8 mouse cellular contexts compared by ENCODE assay signal in genomic region chr7:82121746-82122145, GRCm38 (mm10). TPM values are rescaled to one million over a fixed set of nuclear protein-coding genes. Genes with fewer than 3 reads are reported as not detected.
DNase-seq lines count a peak whose midpoint lies in the region; ATAC-seq and TF ChIP-seq lines count a peak whose summit lies in the region.

No protein-coding gene starts in this region.

- TF ChIP-seq CTCF in CH12.LX (conservative IDR thresholded peaks at IDR 0.05 in 1 of 2, IDR thresholded peaks at IDR 0.05 in 1 of 2; ENCODE audit: low read depth in 2 of 2, low read length in 2 of 2), result peak; percentile 84 to 93
- TF ChIP-seq CTCF in brain, embryonic 14.5 days (IDR thresholded peaks at IDR 0.05; ENCODE audit: borderline replicate concordance, extremely low read depth, insufficient read depth, insufficient read length), result peak; percentile 87
- TF ChIP-seq CTCF in kidney, postnatal 0 days (IDR thresholded peaks at IDR 0.05; ENCODE audit: low read depth), result peak; percentile 94

- peaks cover 15% of the 10 kb centered on the region for H3K27me3 ChIP-seq in CH12.LX (replicated peaks)
- H3K27me3 ChIP-seq in forebrain, embryonic 14.5 days (replicated peaks; ENCODE audit: control insufficient read depth, insufficient read depth, low read length), result no peaks in the 10 kb centered on the region
- no peaks in the 10 kb centered on the region for H3K27me3 ChIP-seq in kidney, postnatal 0 days (ENCODE audit: insufficient read depth, low read length)
- no peaks in the 10 kb centered on the region for H3K27me3 ChIP-seq in liver, embryonic 11.5 days (replicated peaks; ENCODE audit: control insufficient read depth, insufficient read depth, low read length)

- H3K4me1 ChIP-seq in CH12.LX (ENCODE audit: control insufficient read depth in 1 of 2, insufficient read depth in 2 of 2), result no peaks in the 10 kb centered on the region
- H3K4me1 ChIP-seq in forebrain, embryonic 14.5 days (ENCODE audit: control insufficient read depth, insufficient read depth, low read length), result no peaks in the 10 kb centered on the region
- H3K4me1 ChIP-seq in kidney, postnatal 0 days (replicated peaks; ENCODE audit: insufficient read depth, low read length), result no peaks in the 10 kb centered on the region
- no peaks in the 10 kb centered on the region for H3K4me1 ChIP-seq in liver, embryonic 11.5 days (replicated peaks; ENCODE audit: control insufficient read depth, insufficient read depth, low read length)

- DNase-seq in 3T3-L1 (ENCODE audit: low read depth, low spot score) (peak; percentile 81), CH12.LX (ENCODE audit: extremely low read depth) (peak; percentile 66)
- peak; percentile 84 for DNase-seq in brain, embryonic 14.5 days (ENCODE audit: low read depth)
- DNase-seq in forebrain, embryonic 14.5 days (ENCODE audit: low spot score), result peak; percentile 71
- DNase-seq in kidney, postnatal 0 days (ENCODE audit: low spot score), result peak; percentile 80
- peak; percentile 46 for DNase-seq in liver, embryonic 11.5 days (ENCODE audit: low spot score)
- peak; percentile 70 for DNase-seq in retina, postnatal 1 day
- DNase-seq in urinary bladder, postnatal 25 days (ENCODE audit: low spot score), result peak; percentile 67

- no peak overlapping the region for H3K27ac ChIP-seq in CH12.LX (ENCODE audit: insufficient read depth, low read depth)
- H3K27ac ChIP-seq in forebrain, embryonic 14.5 days (ENCODE audit: low read depth, low read length), result no peak overlapping the region
- no peak overlapping the region for H3K27ac ChIP-seq in kidney, postnatal 0 days
- H3K27ac ChIP-seq in liver, embryonic 11.5 days (ENCODE audit: low read depth, low read length), result no peak overlapping the region

- TF ChIP-seq POLR2A in CH12.LX (IDR thresholded peaks at IDR 0.05; ENCODE audit: low read depth, low read length), result no peak
- TF ChIP-seq POLR2A in brain, embryonic 14.5 days (IDR thresholded peaks at IDR 0.05; ENCODE audit: borderline replicate concordance, extremely low read depth, insufficient read depth, insufficient read length, poor library complexity, severe bottlenecking), result no peak

- peak; percentile 84 for TF ChIP-seq RAD21 in CH12.LX (IDR thresholded peaks at IDR 0.05; ENCODE audit: low read depth, low read length)

- H3K9me3 ChIP-seq in CH12.LX (replicated peaks; ENCODE audit: low read length), result no peaks in the 10 kb centered on the region
- no peaks in the 10 kb centered on the region for H3K9me3 ChIP-seq in forebrain, embryonic 14.5 days (replicated peaks; ENCODE audit: control insufficient read depth, low read length)
- no peaks in the 10 kb centered on the region for H3K9me3 ChIP-seq in kidney, postnatal 0 days (replicated peaks; ENCODE audit: low read length)
- H3K9me3 ChIP-seq in liver, embryonic 11.5 days (ENCODE audit: control insufficient read depth, low read length), result no peaks in the 10 kb centered on the region

- dilution Hi-C loops in CH12.LX (cut with MboI; ENCODE audit: extremely low pct_ligation_motif_present, extremely low pct_unique_long_range_greater_than_20kb, low sequenced_read_pairs), result no loop called here

- no peak for ATAC-seq in forebrain, embryonic 14.5 days
- ATAC-seq in kidney, postnatal 0 days (replicated peaks; ENCODE audit: low FRiP score, low read depth), result no peak
- ATAC-seq in liver, embryonic 11.5 days (replicated peaks; ENCODE audit: low FRiP score), result no peak

- TF ChIP-seq EP300 in CH12.LX (IDR thresholded peaks at IDR 0.05; ENCODE audit: low read length), result no peak

- H3K4me3 ChIP-seq in CH12.LX (replicated peaks in 1 of 3; ENCODE audit: low read depth in 2 of 3, low read length in 2 of 3, poor library complexity in 1 of 3), result no peak overlapping the region
- H3K4me3 ChIP-seq in forebrain, embryonic 14.5 days (ENCODE audit: low read depth, low read length), result no peak overlapping the region
- no peak overlapping the region for H3K4me3 ChIP-seq in kidney, postnatal 0 days (replicated peaks; ENCODE audit: low read depth, low read length)
- no peak overlapping the region for H3K4me3 ChIP-seq in liver, embryonic 11.5 days (ENCODE audit: low read depth, low read length)

- H3K4me2 ChIP-seq in CH12.LX (ENCODE audit: insufficient read depth, low read depth, poor library complexity, severe bottlenecking), result no peak overlapping the region
- no peak overlapping the region for H3K4me2 ChIP-seq in forebrain, embryonic 14.5 days (ENCODE audit: low read length)
- H3K4me2 ChIP-seq in kidney, postnatal 0 days (ENCODE audit: low read length), result no peak overlapping the region
- no peak overlapping the region for H3K4me2 ChIP-seq in liver, embryonic 11.5 days

- no peaks in the 10 kb centered on the region for H3K36me3 ChIP-seq in CH12.LX (replicated peaks in 1 of 2; ENCODE audit: control insufficient read depth in 1 of 2, insufficient read depth in 1 of 2, low read length in 1 of 2)
- no peaks in the 10 kb centered on the region for H3K36me3 ChIP-seq in forebrain, embryonic 14.5 days (ENCODE audit: control insufficient read depth, insufficient read depth, low read length)
- no peaks in the 10 kb centered on the region for H3K36me3 ChIP-seq in kidney, postnatal 0 days (ENCODE audit: insufficient read depth, low read length)
- no peaks in the 10 kb centered on the region for H3K36me3 ChIP-seq in liver, embryonic 11.5 days (ENCODE audit: control insufficient read depth, insufficient read depth, low read length)

- 2% methylated on average over 1 of the region's 1 CpGs for WGBS in forebrain, embryonic 14.5 days
- 0% methylated on average over 1 of the region's 1 CpGs for WGBS in kidney, postnatal 0 days
- 5% methylated on average over 1 of the region's 1 CpGs for WGBS in liver, embryonic 11.5 days

- in situ Hi-C loops in CH12.LX (cut with MboI; ENCODE audit: low pct_ligation_motif_present, low pct_unique_long_range_greater_than_20kb, low sequenced_read_pairs), result loop anchor here (5.0 to 25.0 kb wide), 3 partner anchors 146 to 334 kb away; partner anchors contain the start of gene 3110040N11Rik

- no peak overlapping the region for H3K9ac ChIP-seq in CH12.LX (ENCODE audit: insufficient read depth, low read depth)
- H3K9ac ChIP-seq in forebrain, embryonic 14.5 days (ENCODE audit: low read length), result no peak overlapping the region
- no peak overlapping the region for H3K9ac ChIP-seq in kidney, postnatal 0 days (ENCODE audit: low read depth, low read length)
- H3K9ac ChIP-seq in liver, embryonic 11.5 days (ENCODE audit: low read depth, low read length), result no peak overlapping the region

- no peaks in the 10 kb centered on the region for H3K79me2 ChIP-seq in CH12.LX (replicated peaks; ENCODE audit: control insufficient read depth, extremely low read depth, insufficient read depth, poor library complexity, severe bottlenecking)

TF ChIP-seq in CH12.LX, 34 proteins besides CTCF, POLR2A, EP300 and RAD21:
- TF ChIP-seq ELF1 (IDR thresholded peaks at IDR 0.05; ENCODE audit: low read depth, low read length), result no peak
- peak; percentile 76 for TF ChIP-seq ZC3H11A (IDR thresholded peaks at IDR 0.05; ENCODE audit: low read depth, low read length)
- TF ChIP-seq SMC3 (IDR thresholded peaks at IDR 0.05; ENCODE audit: low read depth, low read length), result peak; percentile 95
- TF ChIP-seq MAFK (IDR thresholded peaks at IDR 0.05; ENCODE audit: insufficient replicate concordance, low read length), result no peak
- no peak for TF ChIP-seq JUN (IDR thresholded peaks at IDR 0.05; ENCODE audit: insufficient read depth, low read depth, low read length)
- TF ChIP-seq IRF4 (IDR thresholded peaks at IDR 0.05; ENCODE audit: low read depth, low read length), result no peak

RNA-seq across cellular contexts. Expression of gene Sh3gl3, which starts 51.9 kb away (rescaled TPM):
- total RNA-seq in CH12.LX (2012; rRNA removed) (not detected in 2 replicates), CH12.LX (2014; rRNA removed) (not detected in 2 replicates)
- not detected in 2 replicates for polyA plus RNA-seq in CH12.LX (2012; ENCODE audit: insufficient read length, low read depth)
- polyA plus RNA-seq in brain, embryonic 14.5 days (2012; rRNA removed), result 28.3 and 37.9 TPM in 2 replicates
- polyA plus RNA-seq in forebrain, embryonic 14.5 days (2014; fragmentation: Nextera tagmentation; extraction: Ambion mirVana), result 49.9 and 56.2 TPM in 2 replicates
- polyA plus RNA-seq in kidney, postnatal 0 days (2015; fragmentation: Nextera tagmentation; extraction: Ambion mirVana), result 15.2 and 16.4 TPM in 2 replicates
- 3.8 and 4.9 TPM in 2 replicates for polyA plus RNA-seq in liver, embryonic 11.5 days (2014; fragmentation: Nextera tagmentation; extraction: Ambion mirVana)
